Mouse (Mus musculus) neural tube, embryonic 12.5 days (tissue): ENCODE measurements around the gene Tmem80. TPM values are rescaled to one million over a fixed set of nuclear protein-coding genes. Genes with fewer than 3 reads are reported as not detected.

Experiments
- ATAC-seq: fragments of 200-750 bp; cut with Nextera tagmentation; 2 replicates; pipeline ENCODE4 v1.8.0; 2017; ENCODE audit warnings: low read depth, mild to moderate bottlenecking, moderate TSS enrichment, moderate library complexity; ENCODE audit not compliant: low FRiP score
- H3K27ac ChIP-seq: fragments of 300-500 bp; sonication (generic); 2 replicates; pipeline ENCODE4 v1.5.1; 2016
- H3K27me3 ChIP-seq: fragments of 300-500 bp; sonication (generic); replicated peaks from 2 replicates; pipeline ENCODE4 v1.6.1; 2016; ENCODE audit warnings: mild to moderate bottlenecking
- H3K36me3 ChIP-seq: fragments of 300-500 bp; sonication (generic); 2 replicates; pipeline ENCODE4 v1.6.1; 2016; ENCODE audit warnings: mild to moderate bottlenecking
- H3K4me1 ChIP-seq: fragments of 300-500 bp; sonication (generic); 2 replicates; pipeline ENCODE4 v1.6.1; 2016
- H3K4me2 ChIP-seq: fragments of 300-500 bp; sonication (generic); replicated peaks from 2 replicates; pipeline ENCODE4 v1.6.1; 2016; ENCODE audit warnings: mild to moderate bottlenecking
- H3K4me3 ChIP-seq: fragments of 300-500 bp; sonication (generic); 2 replicates; pipeline ENCODE4 v1.5.1; 2016
- H3K9ac ChIP-seq: fragments of 300-500 bp; sonication (generic); 2 replicates; pipeline ENCODE4 v1.6.1; 2016; ENCODE audit warnings: mild to moderate bottlenecking
- H3K9me3 ChIP-seq: fragments of 300-500 bp; sonication (generic); 2 replicates; pipeline ENCODE4 v1.6.1; 2016; ENCODE audit warnings: mild to moderate bottlenecking
- WGBS: fragments of 180-500 bp; shearing (Covaris S2); methylation state at CpG from one replicate; pipeline ENCODE4 v1.1.7; 2016; 5-methylcytosine and 5-hydroxymethylcytosine counted together
- polyA plus RNA-seq: library from polyadenylated mRNA; unstranded; fragments of >200 nt; fragmentation: Nextera tagmentation; extraction: Ambion mirVana; gene quantifications from 2 replicates; pipeline ENCODE4 v1.2.1, GENCODE M21; 2016

Tmem80 gene
- polyA plus RNA-seq, 1 experiment from 2014 or later = 62.5 TPM

DNA sequence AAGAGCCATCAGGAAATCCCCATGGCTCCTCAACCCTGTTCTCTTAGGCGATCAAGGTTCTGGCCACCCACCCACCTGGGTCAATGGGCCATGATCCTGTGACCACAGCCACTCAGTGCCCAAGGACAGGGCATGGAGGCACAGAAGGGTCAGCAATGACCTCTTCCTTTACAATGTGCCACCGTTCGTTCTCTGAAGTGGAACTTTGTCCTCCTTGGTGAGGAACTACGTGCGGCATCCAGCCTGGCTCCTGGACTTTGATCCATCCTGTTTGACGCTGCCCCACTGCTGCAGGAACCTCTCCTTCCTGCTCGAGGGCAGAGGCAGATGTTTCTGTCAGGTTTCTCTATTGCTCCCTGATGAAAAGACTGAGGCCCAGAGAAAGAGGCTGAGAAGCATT, 16.2 kb downstream of the Tmem80 start:
- ATAC-seq = no peak
- Histone ChIP-seq H3K36me3 (no peaks in the 10 kb centered on the region), H3K9me3 (no peaks in the 10 kb centered on the region), H3K9ac (no peak overlapping the region), H3K4me3 (no peak overlapping the region), H3K27me3 (peaks cover 8% of the 10 kb centered on the region), H3K4me2 (no peak overlapping the region), H3K27ac (no peak overlapping the region), H3K4me1 (peaks cover 5% of the 10 kb centered on the region)
- WGBS = 72% methylated on average over 7 of the region's 7 CpGs

DNA sequence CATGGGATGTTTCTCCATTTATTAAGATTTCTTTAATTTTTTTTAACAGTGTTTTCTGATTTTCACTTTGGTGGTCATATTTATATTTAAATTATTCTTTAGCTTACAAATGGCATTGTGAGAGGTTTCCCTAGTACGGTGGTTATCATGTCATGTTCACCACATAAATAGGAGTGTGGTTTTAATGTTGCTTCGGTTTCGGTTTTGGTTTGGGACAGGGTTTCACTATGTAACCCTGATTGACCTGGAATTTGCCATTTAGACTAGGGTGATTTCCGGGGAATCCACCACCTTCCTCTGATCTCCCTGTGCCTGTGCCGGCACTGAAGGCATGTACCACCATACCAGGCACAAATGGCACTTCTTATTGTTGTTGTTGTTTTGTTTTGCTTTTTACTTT, 17.2 kb downstream of the Tmem80 start:
- no peaks in the 10 kb centered on the region for H3K27me3 ChIP-seq
- ATAC-seq = no peak
- 91% methylated on average over 5 of the region's 5 CpGs for WGBS

DNA sequence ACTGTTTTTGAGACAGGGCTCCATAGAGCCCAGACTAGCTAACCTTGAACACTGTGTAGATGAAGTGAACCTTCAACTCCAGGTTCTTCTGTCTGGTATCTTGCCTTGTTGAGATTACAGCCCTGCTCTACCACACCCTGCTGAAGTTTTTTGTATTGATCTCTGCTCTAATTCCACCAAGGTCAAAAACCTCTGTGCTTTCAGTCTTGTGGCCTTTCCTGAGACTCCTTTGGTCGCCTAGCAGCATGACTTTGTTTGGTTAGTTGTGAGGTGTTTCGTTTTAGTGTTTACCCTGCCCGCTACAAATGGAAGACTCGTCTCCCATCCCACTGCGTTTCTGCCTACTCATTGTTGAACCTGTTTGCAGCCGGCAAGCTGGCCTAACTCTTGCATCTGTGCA, 23.5 kb downstream of the Tmem80 start:
- 79% methylated on average over 6 of the region's 6 CpGs for WGBS

More for the DNA sequence above, 17.2 kb downstream of the Tmem80 start:
- Histone ChIP-seq H3K9me3 (no peaks in the 10 kb centered on the region), H3K4me1 (no peaks in the 10 kb centered on the region), H3K9ac (no peak overlapping the region), H3K36me3 (no peaks in the 10 kb centered on the region), H3K4me3 (no peak overlapping the region), H3K27ac (no peak overlapping the region), H3K4me2 (no peak overlapping the region)

DNA sequence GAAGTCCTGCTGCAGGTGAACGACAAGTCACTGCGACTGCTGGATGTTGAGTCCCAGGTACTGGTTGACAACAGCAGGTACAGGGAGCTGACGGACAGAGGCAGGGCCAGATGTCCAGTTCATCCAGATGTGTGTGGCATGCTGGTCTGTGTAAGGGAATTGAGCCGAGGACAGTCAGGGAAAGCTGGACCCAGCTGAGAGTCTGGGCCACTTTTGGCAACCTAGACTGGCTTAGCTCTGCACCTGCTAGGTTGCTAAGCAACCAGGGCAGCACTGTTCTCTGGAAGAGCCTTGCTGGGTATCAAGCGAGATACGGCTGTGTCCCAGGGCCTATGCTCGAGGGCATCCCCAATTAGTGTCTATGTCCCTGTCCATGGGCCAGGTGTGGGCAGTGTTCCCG, 27.5 kb downstream of the Tmem80 start:
- H3K36me3 ChIP-seq = no peaks in the 10 kb centered on the region
- H3K4me2 ChIP-seq = no peak overlapping the region
- H3K27me3 ChIP-seq = no peaks in the 10 kb centered on the region
- no peak overlapping the region for H3K9ac ChIP-seq
- H3K4me1 ChIP-seq = peaks cover 4% of the 10 kb centered on the region
- H3K4me3 ChIP-seq = no peak overlapping the region
- no peaks in the 10 kb centered on the region for H3K9me3 ChIP-seq
- WGBS = 78% methylated on average over 8 of the region's 8 CpGs
- ATAC-seq = no peak
- H3K27ac ChIP-seq = no peak overlapping the region

More for the DNA sequence above, 23.5 kb downstream of the Tmem80 start:
- no peak for ATAC-seq
- Histone ChIP-seq H3K27me3 (no peaks in the 10 kb centered on the region), H3K27ac (no peak overlapping the region), H3K4me2 (no peak overlapping the region), H3K4me3 (no peak overlapping the region), H3K9ac (no peak overlapping the region), H3K9me3 (no peaks in the 10 kb centered on the region), H3K4me1 (peaks cover 2% of the 10 kb centered on the region), H3K36me3 (no peaks in the 10 kb centered on the region)

DNA sequence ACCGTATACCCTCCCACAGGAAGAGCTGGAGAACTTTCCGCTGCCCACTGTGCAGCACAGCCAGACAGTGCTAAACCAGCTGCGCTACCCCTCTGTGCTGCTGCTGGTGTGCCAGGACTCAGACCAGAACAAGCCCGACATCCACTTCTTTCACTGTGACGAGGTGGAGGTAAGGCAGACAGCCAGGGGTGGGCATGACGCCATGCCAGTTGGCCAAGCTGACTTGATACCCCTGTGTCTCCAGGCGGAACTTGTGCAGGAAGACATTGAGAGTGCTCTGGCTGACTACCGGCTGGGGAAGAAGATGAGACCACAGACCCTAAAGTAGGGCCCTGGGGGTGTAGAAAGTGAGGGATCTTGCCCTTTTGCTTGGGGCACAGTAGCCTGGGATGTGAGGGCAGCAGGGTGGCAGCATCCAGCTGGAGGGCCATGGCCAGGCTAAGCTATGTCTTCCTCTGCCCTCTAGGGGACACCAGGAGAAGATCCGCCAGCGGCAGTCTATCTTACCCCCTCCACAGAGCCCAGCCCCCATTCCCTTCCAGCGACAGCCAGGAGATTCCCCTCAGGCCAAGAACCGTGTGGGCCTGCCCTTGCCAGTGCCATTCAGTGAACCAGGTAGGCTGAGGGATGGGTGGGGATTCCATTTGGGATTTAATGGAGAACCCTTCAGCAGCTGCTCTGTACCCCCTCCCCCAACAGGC, 28.2 kb downstream of the Tmem80 start:
- Histone ChIP-seq H3K4me2 (no peak overlapping the region), H3K4me3 (no peak overlapping the region), H3K9ac (no peak overlapping the region), H3K4me1 (peaks cover 4% of the 10 kb centered on the region), H3K36me3 (no peaks in the 10 kb centered on the region), H3K9me3 (no peaks in the 10 kb centered on the region), H3K27me3 (peaks cover under 1% of the 10 kb centered on the region; the same call in 1 of the 2 replicates), H3K27ac (no peak overlapping the region)
- no peak for ATAC-seq
- WGBS = 57% methylated on average over 12 of the region's 12 CpGs

DNA sequence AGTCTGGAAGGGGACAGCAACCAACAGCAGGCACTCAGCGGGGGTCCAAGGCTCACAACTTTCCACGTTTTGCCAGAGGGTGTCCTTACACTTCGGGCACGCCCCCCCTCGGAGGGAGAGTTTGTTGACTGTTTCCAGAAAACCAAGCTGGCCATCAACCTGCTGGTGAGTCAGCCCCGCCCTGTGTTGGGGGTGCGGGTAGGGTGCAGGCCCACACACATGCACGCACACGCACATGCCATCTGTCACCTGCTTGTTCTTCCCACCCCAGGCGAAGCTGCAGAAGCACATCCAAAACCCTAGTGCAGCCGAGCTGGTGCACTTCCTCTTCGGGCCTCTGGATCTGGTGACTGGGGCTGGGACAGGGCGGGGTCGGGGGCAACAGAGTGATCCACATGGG, 29.4 kb downstream of the Tmem80 start:
- H3K9me3 ChIP-seq = no peaks in the 10 kb centered on the region
- H3K27ac ChIP-seq = no peak overlapping the region
- no peak overlapping the region for H3K9ac ChIP-seq
- H3K36me3 ChIP-seq = no peaks in the 10 kb centered on the region
- no peak for ATAC-seq
- 79% methylated on average over 14 of the region's 14 CpGs for WGBS
- H3K27me3 ChIP-seq = peaks cover 12% of the 10 kb centered on the region
- no peak overlapping the region for H3K4me3 ChIP-seq
- no peak overlapping the region for H3K4me2 ChIP-seq
- peaks cover 4% of the 10 kb centered on the region for H3K4me1 ChIP-seq

DNA sequence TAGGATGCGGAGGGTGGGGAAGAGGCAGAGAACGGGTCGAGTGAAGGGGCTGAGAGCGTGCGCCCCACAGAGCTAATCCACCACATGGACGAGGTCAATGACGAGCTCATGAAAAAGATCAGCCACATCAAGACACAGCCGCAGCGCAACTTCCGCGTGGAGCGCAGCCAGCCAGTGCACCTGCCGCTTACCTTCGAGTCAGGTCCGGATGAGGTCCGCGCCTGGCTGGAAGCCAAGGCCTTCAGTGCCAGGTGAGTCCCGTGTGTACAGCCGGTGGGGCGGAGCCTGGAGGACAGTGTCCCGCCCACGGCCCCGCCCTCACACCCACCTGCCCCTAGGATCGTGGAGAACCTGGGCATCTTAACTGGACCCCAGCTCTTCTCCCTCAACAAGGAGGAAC, 34.0 kb downstream of the Tmem80 start:
- no peaks in the 10 kb centered on the region for H3K36me3 ChIP-seq
- no peak overlapping the region for H3K9ac ChIP-seq
- no peak overlapping the region for H3K4me3 ChIP-seq
- no peaks in the 10 kb centered on the region for H3K4me1 ChIP-seq
- H3K9me3 ChIP-seq = no peaks in the 10 kb centered on the region
- ATAC-seq = no peak
- no peak overlapping the region for H3K27ac ChIP-seq
- H3K27me3 ChIP-seq = peaks cover 21% of the 10 kb centered on the region
- H3K4me2 ChIP-seq = no peak overlapping the region; the same call in 1 of the 2 replicates
- 14% methylated on average over 24 of the region's 24 CpGs for WGBS

DNA sequence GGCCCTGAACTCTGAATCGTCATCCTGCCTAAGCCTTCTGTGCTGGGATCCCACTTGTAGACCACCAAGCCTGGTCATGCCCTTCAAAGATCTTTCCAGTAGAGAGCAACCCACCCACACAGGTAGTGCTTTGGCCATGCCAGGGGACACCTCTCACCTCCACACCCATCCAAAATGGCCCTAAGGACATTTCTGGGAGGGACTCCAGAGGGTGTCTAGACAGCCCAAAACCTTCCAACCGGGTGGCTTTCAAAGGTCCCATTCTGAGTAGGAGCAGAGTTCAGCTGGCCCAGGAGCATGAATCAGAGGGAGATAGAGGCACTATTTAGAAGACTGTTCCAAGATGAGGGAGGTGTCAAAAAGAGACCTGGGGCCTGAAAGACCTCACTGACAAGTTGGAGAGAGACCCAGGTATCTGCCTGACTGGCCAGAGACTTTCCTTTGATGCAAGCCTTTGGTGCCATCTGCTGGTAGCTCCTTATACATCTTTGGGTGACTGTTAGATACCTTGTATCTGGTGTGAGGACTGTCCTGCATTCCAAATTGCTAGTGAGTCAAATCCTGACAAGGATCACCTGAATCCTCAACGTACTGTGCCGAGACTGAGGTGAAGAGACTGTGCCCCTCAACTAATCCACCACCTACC, 35.7 kb downstream of the Tmem80 start:
- no peak overlapping the region for H3K27ac ChIP-seq
- 55% methylated on average over 4 of the region's 4 CpGs for WGBS
- H3K9me3 ChIP-seq = no peaks in the 10 kb centered on the region
- no peak for ATAC-seq
- no peak overlapping the region for H3K9ac ChIP-seq
- H3K27me3 ChIP-seq = peaks cover 21% of the 10 kb centered on the region
- no peaks in the 10 kb centered on the region for H3K4me1 ChIP-seq
- H3K4me3 ChIP-seq = no peak overlapping the region
- no peak overlapping the region for H3K4me2 ChIP-seq
- H3K36me3 ChIP-seq = no peaks in the 10 kb centered on the region

DNA sequence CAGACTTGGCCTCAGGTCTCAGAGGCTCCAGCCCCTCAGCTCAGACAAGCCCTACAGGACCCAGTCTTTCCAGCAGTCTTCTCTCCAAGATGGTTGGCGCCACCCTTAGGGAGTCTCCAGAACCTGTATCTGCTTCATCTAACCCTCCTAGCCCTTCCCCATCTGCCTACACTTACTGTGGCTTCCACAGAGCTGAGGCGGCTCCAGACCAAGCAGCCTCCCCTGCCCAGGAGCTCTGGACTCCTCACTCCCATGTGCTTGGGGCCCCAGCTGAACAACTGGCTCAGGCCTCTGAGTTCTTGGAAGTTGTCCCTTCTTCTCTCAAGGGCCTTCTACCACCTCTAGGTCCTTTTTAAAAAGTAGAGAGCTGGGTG, 36.2 kb downstream of the Tmem80 start:
- Histone ChIP-seq H3K9ac (no peak overlapping the region), H3K9me3 (no peaks in the 10 kb centered on the region), H3K27ac (no peak overlapping the region), H3K4me3 (no peak overlapping the region), H3K4me1 (no peaks in the 10 kb centered on the region), H3K4me2 (no peak overlapping the region), H3K36me3 (no peaks in the 10 kb centered on the region), H3K27me3 (peaks cover 21% of the 10 kb centered on the region)
- 64% methylated on average over 2 of the region's 2 CpGs for WGBS
- no peak for ATAC-seq

DNA sequence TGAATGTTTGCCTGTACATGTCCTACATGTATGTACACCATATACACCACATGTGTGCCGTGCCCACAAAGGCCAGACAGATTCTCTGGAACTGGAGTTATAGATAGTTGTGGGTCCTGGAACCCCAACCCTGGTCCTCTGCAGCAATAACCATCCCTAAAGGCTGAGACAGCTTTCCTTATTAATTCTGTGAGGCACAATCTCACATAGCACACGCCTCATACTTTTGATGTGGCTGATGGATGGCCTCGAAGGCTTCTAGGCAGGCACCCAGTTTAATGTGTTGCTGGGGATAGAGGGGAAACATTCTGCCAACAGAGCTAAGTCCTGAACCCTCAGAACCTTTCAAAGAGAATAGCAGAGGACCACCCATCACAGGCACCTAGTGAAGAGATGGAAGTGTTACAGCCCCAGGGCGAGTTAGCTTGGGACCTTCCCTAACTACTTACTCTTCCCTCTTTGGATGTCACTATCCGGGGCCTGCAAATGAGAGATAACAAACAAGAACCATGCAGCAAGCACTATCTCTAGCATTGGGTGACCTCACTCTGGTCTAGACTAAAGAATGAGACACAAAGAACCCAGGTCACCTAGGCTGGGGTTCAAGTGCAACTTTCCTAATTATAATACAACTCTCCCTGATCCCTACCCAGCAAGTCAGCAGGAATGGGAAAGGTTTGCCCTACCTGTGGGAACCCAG, 37.0 kb downstream of the Tmem80 start:
- ATAC-seq = no peak
- H3K4me2 ChIP-seq = no peak overlapping the region
- WGBS = 79% methylated on average over 5 of the region's 5 CpGs
- peaks cover 21% of the 10 kb centered on the region for H3K27me3 ChIP-seq
- H3K36me3 ChIP-seq = no peaks in the 10 kb centered on the region
- H3K4me3 ChIP-seq = no peak overlapping the region
- no peaks in the 10 kb centered on the region for H3K9me3 ChIP-seq
- no peak overlapping the region for H3K27ac ChIP-seq
- no peaks in the 10 kb centered on the region for H3K4me1 ChIP-seq
- no peak overlapping the region for H3K9ac ChIP-seq

DNA sequence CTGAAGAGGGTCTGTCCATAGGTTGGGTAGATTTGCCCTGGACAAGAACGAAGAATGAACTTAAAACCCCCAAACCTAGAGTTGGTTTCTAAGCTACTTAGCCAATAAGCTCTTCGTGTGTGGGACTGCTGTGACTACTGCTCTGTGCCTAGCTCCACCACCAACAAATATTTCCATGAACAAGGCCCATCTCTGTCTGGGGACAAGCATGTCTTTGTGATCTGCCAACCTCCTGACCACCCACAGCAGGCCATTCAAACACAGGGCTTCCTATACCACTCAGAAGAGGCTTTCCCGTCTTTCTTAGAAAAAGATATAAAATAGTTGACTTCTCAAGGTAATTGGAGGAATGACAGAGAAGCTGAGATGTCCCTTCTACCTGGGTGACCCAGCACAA, 37.5 kb downstream of the Tmem80 start:
- peaks cover 21% of the 10 kb centered on the region for H3K27me3 ChIP-seq

DNA sequence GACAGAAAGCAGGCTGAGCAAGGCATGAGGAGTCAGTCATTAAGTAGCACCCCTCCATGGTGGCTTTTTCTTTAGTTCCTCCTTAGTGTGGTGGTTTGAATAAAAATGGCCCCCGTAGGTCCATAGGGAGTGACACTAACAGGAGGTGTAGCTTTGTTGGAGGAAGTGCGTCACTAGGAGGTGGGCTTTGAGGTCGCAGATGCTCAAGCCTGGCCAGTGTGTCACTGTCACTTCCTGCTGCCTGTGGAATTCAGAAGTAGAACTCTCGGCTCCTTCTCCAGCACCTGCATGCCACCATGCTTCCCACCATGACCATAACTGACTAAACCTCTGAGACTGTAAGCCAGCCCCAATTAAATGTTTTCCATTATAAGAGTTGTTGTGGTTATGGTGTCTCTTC, 39.8 kb downstream of the Tmem80 start:
- Histone ChIP-seq H3K9me3 (no peaks in the 10 kb centered on the region), H3K27ac (no peak overlapping the region), H3K27me3 (peaks cover 5% of the 10 kb centered on the region), H3K4me2 (no peak overlapping the region), H3K36me3 (no peaks in the 10 kb centered on the region), H3K4me1 (no peaks in the 10 kb centered on the region), H3K4me3 (no peak overlapping the region), H3K9ac (no peak overlapping the region)
- no peak for ATAC-seq
- WGBS = 79% methylated on average over 4 of the region's 4 CpGs

More for the DNA sequence above, 37.5 kb downstream of the Tmem80 start:
- no peak overlapping the region for H3K9ac ChIP-seq
- no peaks in the 10 kb centered on the region for H3K36me3 ChIP-seq
- H3K4me1 ChIP-seq = no peaks in the 10 kb centered on the region
- WGBS = 69% methylated on average over 3 of the region's 3 CpGs
- no peak overlapping the region for H3K4me3 ChIP-seq
- H3K4me2 ChIP-seq = no peak overlapping the region
- H3K27ac ChIP-seq = no peak overlapping the region
- H3K9me3 ChIP-seq = no peaks in the 10 kb centered on the region
- no peak for ATAC-seq
